Mouse (Mus musculus) ovary, postnatal 36 days (tissue): ENCODE measurements around the gene Zscan21.

Experiments used
- DNase-seq: peaks from one replicate; pipeline ENCODE4 v3.0.0; 2022; ENCODE audit warnings: low spot score, mixed read lengths

Zscan21 gene

GRCm38 (mm10) chr5:138118041-138118440 lies 1.3 kb downstream of the Zscan21 start:
- DNase-seq, result no peak

- no peak for DNase-seq
Measured at GRCm38 (mm10) chr5:138132425-138133064, 15.8 kb downstream of the Zscan21 start.

DNA sequence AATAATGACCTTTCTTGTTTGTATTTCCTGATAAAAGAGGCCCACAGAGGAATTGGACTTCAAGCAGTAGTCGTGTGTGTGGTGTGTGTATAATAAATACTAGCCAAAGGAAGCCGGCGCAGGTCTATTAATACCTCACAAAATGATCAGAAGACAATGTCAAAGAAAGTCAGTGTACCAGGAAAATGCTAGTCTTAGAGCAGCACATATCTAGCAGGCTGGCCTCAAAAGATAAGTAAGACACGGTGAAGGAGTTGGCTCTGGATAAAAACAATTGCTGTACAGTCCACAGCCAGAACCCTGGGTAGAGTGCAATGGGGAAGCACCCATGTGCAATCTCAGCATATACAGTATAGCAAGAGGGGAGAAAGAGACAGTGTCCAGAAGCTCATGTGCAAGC lies 20.6 kb downstream of the Zscan21 start:
- no peak for DNase-seq

DNA sequence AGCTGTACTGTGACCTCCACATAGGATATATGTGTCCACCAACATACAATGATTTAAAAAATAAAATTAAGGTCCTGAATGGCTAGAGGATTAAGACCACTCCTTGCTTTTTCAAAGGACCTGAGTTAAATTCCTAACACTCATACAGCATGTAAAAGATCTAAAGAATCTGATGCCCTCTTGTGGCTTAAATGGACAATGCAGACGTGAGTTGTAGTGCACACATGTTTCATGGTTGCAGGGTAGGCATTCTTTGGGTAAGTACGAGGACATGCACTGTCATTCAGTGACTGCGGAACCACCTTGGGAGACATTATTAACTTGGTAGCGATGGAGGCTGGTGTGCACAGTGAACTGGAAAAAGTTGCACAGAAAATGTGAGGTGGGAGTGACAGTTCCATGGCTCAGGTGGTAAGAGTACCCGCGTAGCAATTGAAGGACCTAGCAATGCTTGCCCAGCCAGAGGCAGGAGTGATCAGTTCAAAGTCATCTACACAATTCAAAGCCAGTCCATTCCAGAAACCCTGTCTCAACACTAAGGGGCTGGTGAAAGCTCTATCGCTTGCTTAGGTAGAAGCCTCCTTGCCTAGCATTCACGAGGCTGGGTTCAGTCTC lies 21.3 kb downstream of the Zscan21 start:
- DNase-seq, result no peak

DNA sequence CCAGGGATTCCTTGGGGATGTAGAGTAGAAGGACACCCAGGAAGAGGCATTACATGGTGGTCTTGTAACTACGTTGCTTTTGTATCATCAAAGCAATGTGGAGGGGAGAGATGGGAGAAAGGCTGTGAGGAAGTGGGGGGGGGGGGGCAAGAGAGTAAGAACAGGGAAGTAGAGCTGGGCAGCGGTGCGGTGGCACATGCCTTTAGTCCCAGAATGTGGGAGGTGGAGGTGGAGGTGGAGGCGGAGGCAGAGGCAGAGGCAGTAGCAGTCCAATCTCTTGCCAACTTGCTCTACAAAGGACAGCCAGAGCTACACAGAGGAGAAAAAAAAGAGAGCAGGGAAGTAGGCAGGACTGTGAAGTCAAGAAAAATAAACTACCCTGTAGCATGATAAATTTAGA lies 21.9 kb downstream of the Zscan21 start:
- no peak for DNase-seq

DNA sequence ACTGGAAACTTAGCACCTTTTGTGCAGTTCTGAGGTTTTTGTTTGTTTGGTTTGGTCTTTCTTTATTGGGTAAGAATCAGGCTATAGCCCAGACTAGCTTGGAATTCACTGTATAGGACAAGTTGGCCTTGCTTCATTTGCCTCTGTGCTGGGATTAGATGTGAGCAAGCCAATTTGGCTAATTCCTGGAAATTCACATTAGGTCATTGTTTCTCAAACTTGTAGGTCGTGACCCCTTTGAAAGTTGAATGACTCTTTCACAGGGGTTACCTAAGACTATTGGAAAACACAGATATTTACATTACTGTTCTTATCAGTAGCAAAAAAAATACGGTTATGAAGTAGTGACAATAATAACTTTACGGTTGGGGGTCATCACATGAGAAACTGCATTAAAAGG lies 37.7 kb downstream of the Zscan21 start:
- no peak for DNase-seq

DNA sequence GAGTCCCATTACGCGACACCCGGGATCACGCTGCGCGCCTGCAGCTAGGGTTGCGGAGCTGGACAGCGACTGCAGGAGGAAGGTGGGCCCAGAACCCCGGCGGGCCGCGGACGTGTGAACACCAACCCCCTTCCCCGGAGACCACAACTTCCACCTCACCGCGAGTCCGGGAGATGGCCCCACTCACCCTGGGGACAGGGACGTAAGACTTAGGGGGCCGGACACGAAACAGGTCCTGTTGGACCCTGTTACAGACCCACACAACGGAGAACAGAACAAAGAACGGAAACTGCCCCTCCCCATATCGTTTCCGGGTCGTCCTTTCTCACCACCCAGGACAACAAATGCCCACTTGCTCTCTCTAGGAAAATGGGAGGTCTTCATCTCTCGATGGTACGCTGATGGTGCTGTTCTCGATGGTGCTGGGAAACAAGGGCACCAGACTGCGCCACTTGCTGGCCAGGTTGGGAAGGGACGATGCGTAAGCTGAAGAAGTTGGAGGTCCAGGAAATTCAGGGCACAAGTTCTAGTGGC lies 38.8 kb downstream of the Zscan21 start, which contains the start of gene Zfp113:
Zfp113 (minus strand) TSS at position 302 of the 534 bp plus-strand sequence.
- peak; percentile 81 for DNase-seq

DNA sequence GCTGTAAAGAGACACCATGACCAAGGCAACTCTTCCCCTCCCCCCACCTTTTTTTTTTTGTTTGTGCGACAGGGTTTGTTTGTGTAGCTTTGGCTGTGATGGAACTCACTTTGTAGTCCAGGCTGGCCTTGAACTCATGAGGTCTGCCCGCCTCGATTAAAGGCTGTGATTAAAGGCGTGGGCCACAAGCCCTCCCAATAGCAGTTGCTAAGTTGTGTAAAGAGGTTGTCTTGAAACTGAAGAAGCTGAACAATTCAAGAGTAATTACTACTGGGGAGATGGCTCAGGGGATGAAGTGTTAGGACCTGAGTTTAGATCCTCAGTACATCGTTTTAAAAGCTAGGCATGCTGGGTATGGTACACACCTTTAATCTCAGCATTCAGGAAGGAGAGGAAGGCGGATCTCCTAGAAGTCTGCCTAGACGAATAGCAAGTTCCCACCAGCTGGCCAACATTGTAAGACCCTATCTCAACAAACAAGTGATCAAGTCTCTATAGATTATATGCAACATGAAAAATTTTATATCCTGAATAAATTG lies 43.6 kb downstream of the Zscan21 start:
- DNase-seq, result no peak

DNA sequence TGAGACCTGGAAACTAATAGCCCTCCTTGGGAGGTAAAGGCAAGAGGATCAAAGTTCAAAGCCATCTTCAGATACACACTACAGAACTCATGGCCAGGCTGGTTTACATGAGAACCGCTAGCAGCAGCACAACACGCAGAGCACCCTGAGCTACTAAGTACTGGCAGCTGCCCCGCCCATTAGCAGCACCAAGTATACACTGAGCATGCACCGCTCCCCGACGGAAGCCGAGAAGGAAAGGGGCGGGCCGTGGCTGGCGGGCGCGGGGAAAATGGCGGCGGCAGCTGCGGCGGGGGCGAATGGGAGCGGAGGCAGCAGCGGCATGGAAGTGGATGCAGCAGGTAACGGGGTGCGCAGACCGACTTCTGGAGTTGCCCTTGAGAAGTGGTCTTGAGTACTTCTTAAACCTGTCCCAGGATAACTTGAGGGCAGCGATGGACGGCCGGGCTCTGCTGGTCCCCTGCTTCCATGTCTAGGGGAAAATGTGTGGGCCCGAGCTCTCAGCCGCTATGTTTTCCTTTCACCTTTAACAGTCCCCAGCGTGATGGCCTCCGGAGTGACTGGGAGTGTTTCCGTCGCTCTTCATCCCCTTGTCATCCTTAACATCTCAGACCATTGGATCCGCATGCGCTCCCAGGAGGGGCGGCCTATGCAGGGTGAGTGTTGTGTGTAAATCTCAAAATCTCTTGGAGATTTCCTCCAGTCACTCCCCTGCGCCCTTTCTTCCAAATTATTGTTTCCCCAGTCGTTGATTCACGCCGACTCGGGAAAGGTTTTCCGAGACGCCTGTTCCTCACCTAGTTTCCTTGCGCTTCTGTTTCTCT lies 44.4 kb downstream of the Zscan21 start, which contains the start of gene Cops6:
Cops6 (plus strand) TSS at position 230 of the 824 bp plus-strand sequence.
- DNase-seq, result peak; percentile 93

GRCm38 (mm10) chr5:138163046-138163445 lies 46.3 kb downstream of the Zscan21 start:
- no peak for DNase-seq

DNA sequence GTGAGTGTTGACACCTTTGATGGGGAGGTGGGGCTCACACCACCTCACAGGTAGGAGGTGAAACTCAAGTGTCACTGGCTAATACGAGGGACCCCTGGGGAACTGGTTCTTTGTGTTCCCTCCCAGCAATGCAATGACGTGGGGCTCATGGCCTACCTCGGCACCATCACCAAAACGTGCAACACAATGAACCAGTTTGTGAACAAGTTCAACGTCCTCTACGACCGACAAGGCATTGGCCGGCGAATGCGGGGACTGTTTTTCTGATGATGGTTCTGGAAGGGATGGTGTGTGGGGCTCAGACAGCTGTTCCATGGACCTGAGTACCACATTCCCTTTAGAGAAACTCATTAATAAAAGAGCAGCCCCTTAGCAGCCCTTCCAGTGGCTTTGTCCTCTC lies 46.9 kb downstream of the Zscan21 start:
- no peak for DNase-seq

GRCm38 (mm10) chr5:138165594-138165993 lies 48.9 kb downstream of the Zscan21 start:
- no peak for DNase-seq

DNA sequence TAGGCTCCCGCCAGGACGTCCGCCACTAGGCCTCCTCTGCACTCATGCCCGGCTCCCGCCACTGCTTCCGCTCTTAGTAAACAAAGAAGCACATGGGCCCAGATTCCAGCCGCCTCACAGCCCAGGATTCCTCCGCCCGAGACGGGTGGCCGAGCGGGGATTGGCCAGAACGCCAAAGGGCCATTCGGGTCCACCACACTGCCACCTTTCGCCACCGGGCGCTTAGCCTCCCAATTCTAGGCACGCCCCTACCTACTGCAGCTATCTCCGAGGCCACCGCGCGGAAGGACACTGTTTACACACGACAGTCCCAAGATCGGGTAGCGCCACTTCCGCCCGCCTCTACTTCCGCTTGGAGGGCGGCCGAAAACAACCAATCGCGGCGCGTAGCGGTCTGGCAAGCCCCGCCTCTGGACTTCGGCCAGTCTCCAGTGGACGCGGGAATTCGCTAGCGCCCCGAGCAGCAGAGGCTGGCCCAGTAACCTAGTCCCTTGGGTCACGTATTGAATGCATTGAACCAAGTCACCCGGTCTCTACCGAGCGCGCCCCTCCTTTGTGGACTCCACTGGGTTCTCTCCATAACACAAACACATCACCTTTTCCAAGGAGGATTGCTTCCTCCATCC lies 54.3 kb downstream of the Zscan21 start:
- peak; percentile 96 for DNase-seq

DNA sequence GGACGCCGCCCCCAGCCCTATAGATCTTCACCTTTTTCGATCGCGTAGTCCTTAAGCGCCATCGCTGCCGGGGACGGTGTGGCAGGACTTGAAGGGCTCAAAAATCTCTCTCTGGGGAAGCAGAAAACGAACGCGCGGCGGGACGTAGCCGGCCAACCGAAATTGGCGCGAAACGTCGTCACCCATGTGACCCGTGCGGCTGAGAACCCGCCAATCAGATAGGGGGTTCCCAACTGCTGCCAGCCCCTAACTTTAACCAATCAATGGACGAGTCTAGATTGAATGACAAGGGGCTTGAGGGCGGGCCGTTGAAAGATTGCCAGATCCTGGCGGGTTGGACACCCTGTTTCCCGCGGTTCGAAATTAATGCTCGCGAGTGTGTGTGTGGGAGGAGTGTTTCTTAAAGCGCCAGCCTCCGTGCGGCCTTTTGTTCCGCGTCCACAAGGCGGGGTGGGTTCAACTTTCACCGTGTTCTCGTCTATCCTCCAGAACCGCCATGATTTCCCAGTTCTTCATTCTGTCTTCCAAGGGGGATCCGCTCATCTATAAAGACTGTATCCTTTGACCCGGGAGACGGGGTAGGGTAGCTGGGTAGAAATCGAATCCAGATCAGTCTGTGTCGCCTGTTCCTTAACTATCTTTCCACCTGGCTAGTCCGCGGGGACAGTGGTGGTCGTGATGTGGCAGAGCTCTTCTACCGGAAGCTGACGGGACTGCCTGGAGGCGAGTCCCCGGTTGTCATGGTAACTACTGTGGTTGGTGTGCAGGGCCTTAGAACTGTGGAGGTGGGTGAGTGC lies 55.2 kb downstream of the Zscan21 start, which contains the start of the genes Ap4m1 and Mcm7:
Ap4m1 (plus strand) TSS at position 308 of the 797 bp plus-strand sequence.
Mcm7 (minus strand) TSS at position 728 of the 797 bp plus-strand sequence.
- DNase-seq, result peak; percentile 95

DNA sequence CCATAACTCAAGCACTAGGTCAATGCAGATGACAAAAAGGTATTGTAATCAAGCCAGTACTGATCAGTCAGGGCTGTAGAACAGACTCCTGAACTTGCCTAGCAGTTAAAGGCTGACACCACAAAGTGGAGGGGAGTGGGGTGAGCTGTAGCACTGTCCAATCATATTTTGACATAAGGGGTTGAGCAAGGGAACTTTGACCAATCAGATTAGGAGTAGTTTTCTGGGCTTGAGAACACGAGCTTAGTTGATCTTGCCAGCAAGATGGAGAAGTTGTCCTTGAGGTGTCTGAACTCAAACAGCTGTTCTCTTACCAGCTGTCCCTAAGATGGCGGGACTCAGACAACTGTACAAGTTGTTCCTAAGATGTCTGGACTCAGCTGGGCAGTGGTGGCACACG lies 56.5 kb downstream of the Zscan21 start:
- no peak for DNase-seq
